Mouse (Mus musculus) forebrain, embryonic 14.5 days (tissue): Measurements from ENCODE around the gene Clec4g. TPM values are rescaled to one million over a fixed set of nuclear protein-coding genes. Genes with fewer than 3 reads are reported as not detected.
"Not testable (repeated sequence)": the region's sequence is repeated elsewhere in the genome, so short reads cannot be mapped to it uniquely, and the experiment has no call there.

Source experiments
- ATAC-seq: fragments of 200-750 bp; cut with Nextera tagmentation; 2 replicates; pipeline ENCODE4 v1.8.0; 2017; ENCODE audit warnings: mild to moderate bottlenecking, moderate library complexity
- DNase-seq: peaks from one replicate; pipeline ENCODE4 v3.0.0-alpha.2; 2015; ENCODE audit warnings: low spot score
- H3K27ac ChIP-seq: fragments of 300-500 bp; sonication (generic); 2 replicates; pipeline ENCODE4 v1.5.1; 2014; ENCODE audit warnings: low read depth, mild to moderate bottlenecking, control low read depth, low read length, moderate library complexity
- H3K27me3 ChIP-seq: fragments of 300-500 bp; sonication (generic); replicated peaks from 2 replicates; pipeline ENCODE4 v1.6.1; 2014; ENCODE audit warnings: low read length, control low read depth, mixed read lengths; ENCODE audit not compliant: control insufficient read depth, insufficient read depth
- H3K36me3 ChIP-seq: fragments of 300-500 bp; sonication (generic); 2 replicates; pipeline ENCODE4 v1.6.1; 2014; ENCODE audit warnings: low read length, control low read depth; ENCODE audit not compliant: control insufficient read depth, insufficient read depth
- H3K4me1 ChIP-seq: fragments of 300-500 bp; sonication (generic); 2 replicates; pipeline ENCODE4 v1.6.1; 2014; ENCODE audit warnings: antibody characterized with exemption, low read length, control low read depth; ENCODE audit not compliant: control insufficient read depth, insufficient read depth
- H3K4me2 ChIP-seq: fragments of 300-500 bp; sonication (generic); 2 replicates; pipeline ENCODE4 v1.6.1; 2014; ENCODE audit warnings: mild to moderate bottlenecking, control low read depth, low read length
- H3K4me3 ChIP-seq: fragments of 300-500 bp; sonication (generic); 2 replicates; pipeline ENCODE4 v1.5.1; 2014; ENCODE audit warnings: low read depth, low read length, control low read depth
- H3K9ac ChIP-seq: fragments of 300-500 bp; sonication (generic); 2 replicates; pipeline ENCODE4 v1.6.1; 2014; ENCODE audit warnings: mild to moderate bottlenecking, low read length, control low read depth, moderate library complexity
- H3K9me3 ChIP-seq: fragments of 300-500 bp; sonication (generic); replicated peaks from 2 replicates; pipeline ENCODE4 v1.6.1; 2016; ENCODE audit warnings: low read length, control low read depth, mixed read lengths; ENCODE audit not compliant: control insufficient read depth
- WGBS: fragments of 180-500 bp; shearing (Covaris S2); extraction: QIAGEN DNeasy Blood & Tissue Kit; methylation state at CpG from one replicate; pipeline ENCODE4 v1.1.7; 2014; 5-methylcytosine and 5-hydroxymethylcytosine counted together
- polyA plus RNA-seq: library from polyadenylated mRNA; unstranded; fragments of >200 nt; fragmentation: Nextera tagmentation; extraction: Ambion mirVana; gene quantifications from 2 replicates; pipeline ENCODE4 v1.2.1, GENCODE M21; 2014

The Clec4g gene
- not detected in 2 replicates for polyA plus RNA-seq

DNA sequence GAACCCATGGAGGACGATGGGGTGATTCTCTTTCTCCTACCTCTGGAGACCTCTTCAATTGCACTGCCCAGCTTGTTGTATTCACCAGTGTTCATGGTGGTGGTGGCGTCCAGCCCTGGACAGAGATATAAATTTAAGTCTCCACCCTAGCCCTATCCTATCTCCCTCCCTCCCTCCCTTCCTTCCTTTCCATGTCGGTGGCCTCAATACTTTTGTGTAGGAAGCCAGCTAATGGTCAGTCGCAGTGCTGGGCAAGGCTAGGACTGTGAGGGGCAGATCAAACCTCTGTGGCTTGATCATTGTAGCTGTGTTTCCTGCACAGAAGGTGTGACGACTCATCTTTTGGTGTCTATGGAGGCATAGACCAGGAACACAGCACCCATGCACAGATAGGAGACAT is at the start of gene Clec4g:
Clec4g (minus strand) TSS at position 101 of the 400 bp plus-strand sequence.
- WGBS, result 77% methylated on average over 5 of the region's 5 CpGs
- H3K36me3 ChIP-seq, result no peaks in the 10 kb centered on the region
- ATAC-seq (no peak), DNase-seq (no peak)
- H3K9ac ChIP-seq, result no peak within 1 kb of the TSS
- H3K4me1 ChIP-seq, result no peaks in the 10 kb centered on the region
- no peak within 1 kb of the TSS for H3K4me2 ChIP-seq
- H3K27ac ChIP-seq, result no peak within 1 kb of the TSS
- no peaks in the 10 kb centered on the region for H3K27me3 ChIP-seq
- no peaks in the 10 kb centered on the region for H3K9me3 ChIP-seq
- H3K4me3 ChIP-seq, result no peak within 1 kb of the TSS

DNA sequence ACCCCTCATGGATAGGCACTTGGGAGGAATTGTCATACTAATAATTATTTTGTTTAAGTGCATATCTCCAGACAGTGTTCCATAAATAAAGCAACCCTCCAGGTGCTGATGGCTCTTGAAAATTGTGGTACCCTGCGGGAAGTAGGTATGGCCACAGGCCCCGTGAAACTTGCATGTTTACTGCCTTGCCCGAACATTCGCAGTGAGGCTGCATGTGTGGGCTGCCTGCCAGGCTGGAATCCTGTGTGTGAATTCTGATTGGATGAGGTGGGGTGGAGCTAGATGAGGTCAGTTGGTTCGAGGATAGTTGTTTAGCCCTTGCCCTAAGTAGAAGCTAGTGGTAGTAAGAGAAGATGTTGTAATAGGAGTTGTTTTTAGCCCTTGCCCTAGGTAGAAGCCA is 48.2 kb upstream of the Clec4g start:
- H3K4me1 ChIP-seq, DNase-seq, H3K27me3 ChIP-seq, ATAC-seq, H3K27ac ChIP-seq, H3K36me3 ChIP-seq, H3K4me3 ChIP-seq, H3K9ac ChIP-seq, H3K9me3 ChIP-seq, H3K4me2 ChIP-seq: not testable (repeated sequence)
- 89% methylated on average over 5 of the region's 5 CpGs for WGBS

DNA sequence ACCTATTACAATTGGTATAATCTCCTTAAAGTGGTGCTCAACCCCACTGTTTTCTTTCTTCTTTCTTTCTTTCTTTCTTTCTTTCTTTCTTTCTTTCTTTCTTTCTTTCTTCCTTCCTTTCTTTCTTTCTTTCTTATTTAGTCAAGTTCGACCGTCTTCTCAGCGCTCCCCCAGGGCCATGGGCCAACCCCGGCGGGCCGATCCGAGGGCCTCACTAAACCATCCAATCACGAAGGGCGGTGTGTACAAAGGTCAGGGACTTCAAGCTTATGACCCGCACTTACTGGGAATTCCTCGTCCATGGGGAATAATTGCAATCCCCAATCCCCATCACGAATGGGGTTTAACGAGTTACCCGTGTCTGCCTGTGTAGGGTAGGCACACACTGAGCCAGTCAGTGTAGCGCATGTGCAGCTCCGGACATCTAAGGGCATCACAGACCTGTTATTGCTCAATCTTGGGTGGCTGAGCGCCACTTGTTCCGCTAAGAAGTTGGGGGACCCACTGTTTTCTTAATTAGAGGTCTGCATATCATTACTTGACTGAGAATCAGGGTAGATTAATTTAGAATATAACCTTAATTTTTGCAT is 33.9 kb upstream of the Clec4g start:
- Histone ChIP-seq H3K4me1 (no peaks in the 10 kb centered on the region), H3K9me3 (no peaks in the 10 kb centered on the region; the same call in 1 of the 2 replicates), H3K36me3 (no peaks in the 10 kb centered on the region), H3K4me2 (no peak overlapping the region), H3K27me3 (no peaks in the 10 kb centered on the region), H3K4me3 (no peak overlapping the region), H3K27ac (no peak overlapping the region), H3K9ac (no peak overlapping the region)
- ATAC-seq (peak; percentile 96), DNase-seq (peak; percentile 87)
- 65% methylated on average over 18 of the region's 18 CpGs for whole genome bisulfite sequencing

DNA sequence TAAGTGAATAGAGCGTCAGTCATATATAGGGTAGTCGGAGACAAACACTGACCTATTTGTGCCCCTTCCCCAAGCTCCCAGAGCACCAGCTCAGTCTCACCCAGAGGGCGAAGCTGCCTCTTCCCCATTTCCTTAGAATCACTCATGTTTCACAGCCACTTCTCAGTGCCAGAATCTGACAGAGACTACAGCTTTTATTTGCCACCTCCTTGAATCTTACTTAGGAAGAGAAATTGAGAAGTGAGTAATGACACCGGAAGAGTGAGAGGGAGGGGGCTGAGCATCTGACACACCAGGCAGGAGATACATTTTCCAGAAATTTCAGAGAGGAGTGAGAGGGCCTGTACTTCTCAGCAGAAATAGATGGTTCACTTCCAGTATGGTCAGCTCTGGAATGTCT is 28.3 kb upstream of the Clec4g start, which contains the start of gene Cd209a:
Cd209a (minus strand) TSS at position 224 of the 400 bp plus-strand sequence.
- H3K4me2 ChIP-seq, result no peak within 1 kb of the TSS
- H3K4me1 ChIP-seq, result no peaks in the 10 kb centered on the region
- no peak within 1 kb of the TSS for H3K9ac ChIP-seq
- WGBS, result 93% methylated on average over 4 of the region's 4 CpGs
- DNase-seq, result no peak
- no peak within 1 kb of the TSS for H3K27ac ChIP-seq
- no peak for ATAC-seq
- no peaks in the 10 kb centered on the region for H3K27me3 ChIP-seq
- H3K4me3 ChIP-seq, result no peak within 1 kb of the TSS
- no peaks in the 10 kb centered on the region for H3K36me3 ChIP-seq
- H3K9me3 ChIP-seq, result no peaks in the 10 kb centered on the region; the same call in 1 of the 2 replicates

DNA sequence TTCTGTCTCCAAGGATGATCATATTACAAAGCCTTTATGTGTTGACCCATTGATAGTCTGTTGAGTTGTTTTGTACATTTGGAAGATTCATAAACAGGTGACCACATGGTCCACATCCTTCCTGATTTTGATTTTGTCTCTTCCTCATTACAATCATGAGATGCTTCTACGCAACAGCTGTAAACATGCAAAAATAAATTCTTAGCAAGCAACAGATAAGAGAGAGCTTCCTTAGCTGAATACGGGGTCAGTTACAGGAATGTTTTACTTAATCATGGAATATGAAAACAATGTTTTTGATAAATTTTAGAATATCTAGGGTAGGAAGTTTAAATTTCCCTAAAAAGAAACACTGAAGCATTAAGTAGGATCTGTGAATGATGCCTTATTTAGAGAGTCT is 16.5 kb upstream of the Clec4g start:
- 87% methylated on average over 2 of the region's 2 CpGs for WGBS
- no peaks in the 10 kb centered on the region for H3K9me3 ChIP-seq
- ATAC-seq, result no peak

DNA sequence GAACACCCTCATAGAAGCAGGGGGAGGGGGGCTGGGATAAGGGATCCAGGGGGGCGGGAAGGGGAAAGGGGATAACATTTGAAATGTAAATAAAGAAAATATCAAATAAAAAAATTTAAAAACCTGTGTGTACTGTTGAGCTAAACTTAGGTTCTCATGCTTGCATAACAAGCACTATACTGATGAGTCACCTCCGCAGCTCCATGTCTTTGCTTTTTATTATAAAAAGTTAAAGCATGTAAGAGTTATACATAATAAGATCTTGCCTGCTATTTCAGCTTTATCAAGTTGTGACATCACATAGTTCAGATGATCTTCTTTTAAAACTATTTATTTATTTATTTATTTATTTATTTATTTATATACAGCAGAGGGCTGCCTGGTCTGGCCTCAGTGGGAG is 15.1 kb upstream of the Clec4g start:
- H3K36me3 ChIP-seq, result no peaks in the 10 kb centered on the region
- no peak overlapping the region for H3K9ac ChIP-seq
- no peaks in the 10 kb centered on the region for H3K4me1 ChIP-seq
- WGBS, result 97% methylated on average over 2 of the region's 2 CpGs
- H3K4me2 ChIP-seq, result no peak overlapping the region
- no peak for ATAC-seq
- no peaks in the 10 kb centered on the region for H3K27me3 ChIP-seq
- H3K9me3 ChIP-seq, result no peaks in the 10 kb centered on the region
- DNase-seq, result no peak
- no peak overlapping the region for H3K27ac ChIP-seq
- H3K4me3 ChIP-seq, result no peak overlapping the region

More for the DNA sequence above, 16.5 kb upstream of the Clec4g start:
- Histone ChIP-seq H3K27me3 (no peaks in the 10 kb centered on the region), H3K4me2 (no peak overlapping the region), H3K27ac (no peak overlapping the region), H3K4me1 (no peaks in the 10 kb centered on the region), H3K9ac (no peak overlapping the region), H3K36me3 (no peaks in the 10 kb centered on the region), H3K4me3 (no peak overlapping the region)
- no peak for DNase-seq

DNA sequence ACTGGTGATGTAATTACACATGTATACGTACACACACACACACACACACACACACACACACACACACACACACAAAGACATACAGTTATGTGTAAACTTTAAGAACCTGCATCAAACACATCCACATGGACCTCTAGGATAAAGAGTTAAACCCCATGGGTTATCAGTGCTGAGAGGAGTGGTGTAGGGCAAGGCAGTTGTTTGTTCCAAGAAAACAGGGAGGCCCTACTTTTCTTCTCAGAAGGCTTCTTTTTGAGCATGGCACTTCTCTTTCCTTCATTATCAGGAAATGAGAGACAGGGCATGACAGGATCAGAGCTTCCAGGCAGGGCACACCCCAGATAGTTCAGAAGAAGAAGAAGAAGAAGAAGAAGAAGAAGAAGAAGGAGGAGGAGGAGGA is 13.6 kb upstream of the Clec4g start:
- H3K9me3 ChIP-seq, result no peaks in the 10 kb centered on the region
- H3K9ac ChIP-seq, result no peak overlapping the region
- H3K4me2 ChIP-seq, result no peak overlapping the region
- ATAC-seq (no peak), DNase-seq (no peak)
- WGBS, result 50% methylated on average over 1 of the region's 1 CpGs
- no peaks in the 10 kb centered on the region for H3K4me1 ChIP-seq
- H3K27me3 ChIP-seq, result no peaks in the 10 kb centered on the region
- H3K27ac ChIP-seq, result no peak overlapping the region
- no peak overlapping the region for H3K4me3 ChIP-seq
- H3K36me3 ChIP-seq, result no peaks in the 10 kb centered on the region

DNA sequence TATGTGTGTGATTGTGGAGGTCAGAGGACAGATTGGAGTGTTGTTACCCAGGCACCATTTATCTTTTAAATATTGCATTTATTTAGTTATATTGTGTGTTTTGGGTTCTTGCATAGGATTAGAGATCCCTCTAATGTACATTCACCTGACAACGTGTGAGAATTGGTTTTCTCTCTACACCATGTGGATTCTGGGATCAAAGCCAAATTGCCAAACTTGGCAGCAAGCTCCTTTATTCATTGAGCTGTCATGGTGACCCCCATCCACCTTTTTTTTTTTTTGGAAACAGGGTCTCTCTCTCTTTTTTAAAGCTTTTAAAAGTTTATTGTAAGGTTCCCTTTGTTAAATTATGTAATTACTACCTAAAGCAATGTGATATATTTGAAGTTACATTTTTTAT is 590 bp upstream of the Clec4g start:
- no peak for ATAC-seq
- no peak overlapping the region for H3K4me2 ChIP-seq
- H3K4me1 ChIP-seq, result no peaks in the 10 kb centered on the region
- no peak overlapping the region for H3K4me3 ChIP-seq
- no peaks in the 10 kb centered on the region for H3K9me3 ChIP-seq
- no peaks in the 10 kb centered on the region for H3K27me3 ChIP-seq
- H3K9ac ChIP-seq, result no peak overlapping the region
- H3K27ac ChIP-seq, result no peak overlapping the region
- 21% methylated on average over 1 of the region's 1 CpGs for WGBS
- peak; percentile 58 for DNase-seq
- H3K36me3 ChIP-seq, result no peaks in the 10 kb centered on the region

DNA sequence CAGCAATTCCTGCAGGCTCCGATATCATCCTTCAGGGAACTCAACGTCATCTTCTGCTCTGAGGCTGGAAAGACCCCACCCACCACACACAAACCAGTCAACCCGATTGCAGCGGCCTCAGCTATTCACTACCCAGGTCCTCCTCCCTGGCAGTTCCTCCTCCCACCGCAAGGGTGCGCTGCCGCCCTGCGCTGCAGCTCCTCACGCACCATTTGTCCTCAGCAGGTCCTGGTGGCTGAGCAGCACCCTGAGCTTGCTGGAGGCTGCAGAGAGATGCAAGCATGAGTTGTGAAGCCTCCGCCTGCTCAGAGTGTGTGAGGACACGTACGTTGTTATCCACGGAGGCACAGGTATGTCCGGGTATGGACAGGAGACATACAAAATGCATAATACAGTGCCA is 1.9 kb downstream of the Clec4g start:
- H3K4me3 ChIP-seq, result no peak overlapping the region
- no peak overlapping the region for H3K9ac ChIP-seq
- peak; percentile 61; the same call in 1 of the 2 replicates for ATAC-seq
- no peaks in the 10 kb centered on the region for H3K27me3 ChIP-seq
- DNase-seq, result peak; percentile 50
- H3K36me3 ChIP-seq, result no peaks in the 10 kb centered on the region
- H3K4me2 ChIP-seq, result no peak overlapping the region
- no peak overlapping the region for H3K27ac ChIP-seq
- no peaks in the 10 kb centered on the region for H3K9me3 ChIP-seq
- no peaks in the 10 kb centered on the region for H3K4me1 ChIP-seq
- WGBS, result 22% methylated on average over 14 of the region's 14 CpGs
